Mouse (Mus musculus) myocyte (in vitro differentiated cells): ENCODE data around the gene Dnajc30. TPM values are rescaled to one million over a fixed set of nuclear protein-coding genes. Genes with fewer than 3 reads are reported as not detected.

Experiments used
- H3K27me3 ChIP-seq: one replicate; pipeline ENCODE4 v1.6.1; 2011; ENCODE audit not compliant: control insufficient read depth, insufficient read depth, insufficient read length
- H3K36me3 ChIP-seq: one replicate; pipeline ENCODE4 v1.6.1; 2011; ENCODE audit not compliant: control insufficient read depth, insufficient read depth
- H3K4me2 ChIP-seq: one replicate; pipeline ENCODE4 v1.6.1; 2011; ENCODE audit warnings: low read depth, control low read depth
- H3K4me3 ChIP-seq: one replicate; pipeline ENCODE4 v1.5.1; 2011; ENCODE audit warnings: mild to moderate bottlenecking, control low read depth, moderate library complexity
- H3K79me2 ChIP-seq: one replicate; pipeline ENCODE4 v1.6.1; 2011; ENCODE audit not compliant: control insufficient read depth, insufficient read depth
- H3ac ChIP-seq: one replicate; pipeline ENCODE4 v1.6.1; 2011; ENCODE audit not compliant: control insufficient read depth, insufficient read length
- CEBPB ChIP-seq: IDR thresholded peaks from 2 replicates; pipeline ENCODE4 v1.6.1; 2011; ENCODE audit warnings: mild to moderate bottlenecking, moderate library complexity; ENCODE audit not compliant: poor library complexity, insufficient read depth, severe bottlenecking
- E2F4 ChIP-seq: IDR thresholded peaks from one replicate; pipeline ENCODE4 v1.6.1; 2011; ENCODE audit warnings: mild to moderate bottlenecking, control low read depth, moderate library complexity; ENCODE audit not compliant: insufficient read depth
- MAX ChIP-seq: IDR thresholded peaks from one replicate; pipeline ENCODE4 v1.6.1; 2011; ENCODE audit warnings: low read depth, mild to moderate bottlenecking, control low read depth
- MYOD1 ChIP-seq, 3 experiments: IDR thresholded peaks; one replicate each; pipeline ENCODE4 v1.6.1; 2011; ENCODE audit warnings: control low read depth in 2 of 3, low read depth in 2 of 3, mild to moderate bottlenecking in 2 of 3, moderate library complexity in 1 of 3; ENCODE audit not compliant: insufficient read length in 2 of 3, control insufficient read depth in 1 of 3
- MYOG ChIP-seq, 3 experiments: IDR thresholded peaks; one replicate each; pipeline ENCODE4 v1.6.1; 2011; ENCODE audit warnings: control low read depth in 2 of 3, low read depth in 2 of 3, mild to moderate bottlenecking in 2 of 3; ENCODE audit not compliant: insufficient read length in 2 of 3, control insufficient read depth in 1 of 3, insufficient read depth in 1 of 3
- POLR2A ChIP-seq: IDR thresholded peaks from one replicate; pipeline ENCODE4 v1.6.1; 2011; ENCODE audit warnings: low read depth, mild to moderate bottlenecking, control low read depth, moderate library complexity; ENCODE audit not compliant: insufficient read length
- POLR2AphosphoS2 ChIP-seq: IDR thresholded peaks from one replicate; pipeline ENCODE4 v1.6.1; 2011; ENCODE audit warnings: low read depth, control low read depth; ENCODE audit not compliant: insufficient read length
- REST ChIP-seq: IDR thresholded peaks from one replicate; pipeline ENCODE4 v1.6.1; 2011; ENCODE audit warnings: mild to moderate bottlenecking, control low read depth, moderate library complexity; ENCODE audit not compliant: insufficient read depth, insufficient read length
- SRF ChIP-seq: IDR thresholded peaks from one replicate; pipeline ENCODE4 v1.6.1; 2011; ENCODE audit warnings: low read depth; ENCODE audit not compliant: control insufficient read depth, insufficient read length
- TCF12 ChIP-seq: IDR thresholded peaks from one replicate; pipeline ENCODE4 v1.6.1; 2011; ENCODE audit warnings: mild to moderate bottlenecking, control low read depth; ENCODE audit not compliant: poor library complexity, insufficient read depth, severe bottlenecking
- TCF3 ChIP-seq: IDR thresholded peaks from one replicate; pipeline ENCODE4 v1.6.1; 2011; ENCODE audit warnings: low read depth, control low read depth; ENCODE audit not compliant: insufficient read length
- USF1 ChIP-seq: IDR thresholded peaks from one replicate; pipeline ENCODE4 v1.6.1; 2011; ENCODE audit warnings: low read depth, mild to moderate bottlenecking, control low read depth, moderate library complexity
- polyA plus RNA-seq: library from polyadenylated mRNA; unstranded; fragments of >200 nt; fragmentation: generic; extraction: Trizol; gene quantifications from one replicate; pipeline ENCODE4 v1.2.1, GENCODE M21; 2012; ENCODE audit warnings: missing spikeins

Dnajc30 gene
- polyA plus RNA-seq, 1 experiment, result 31.6 TPM

DNA sequence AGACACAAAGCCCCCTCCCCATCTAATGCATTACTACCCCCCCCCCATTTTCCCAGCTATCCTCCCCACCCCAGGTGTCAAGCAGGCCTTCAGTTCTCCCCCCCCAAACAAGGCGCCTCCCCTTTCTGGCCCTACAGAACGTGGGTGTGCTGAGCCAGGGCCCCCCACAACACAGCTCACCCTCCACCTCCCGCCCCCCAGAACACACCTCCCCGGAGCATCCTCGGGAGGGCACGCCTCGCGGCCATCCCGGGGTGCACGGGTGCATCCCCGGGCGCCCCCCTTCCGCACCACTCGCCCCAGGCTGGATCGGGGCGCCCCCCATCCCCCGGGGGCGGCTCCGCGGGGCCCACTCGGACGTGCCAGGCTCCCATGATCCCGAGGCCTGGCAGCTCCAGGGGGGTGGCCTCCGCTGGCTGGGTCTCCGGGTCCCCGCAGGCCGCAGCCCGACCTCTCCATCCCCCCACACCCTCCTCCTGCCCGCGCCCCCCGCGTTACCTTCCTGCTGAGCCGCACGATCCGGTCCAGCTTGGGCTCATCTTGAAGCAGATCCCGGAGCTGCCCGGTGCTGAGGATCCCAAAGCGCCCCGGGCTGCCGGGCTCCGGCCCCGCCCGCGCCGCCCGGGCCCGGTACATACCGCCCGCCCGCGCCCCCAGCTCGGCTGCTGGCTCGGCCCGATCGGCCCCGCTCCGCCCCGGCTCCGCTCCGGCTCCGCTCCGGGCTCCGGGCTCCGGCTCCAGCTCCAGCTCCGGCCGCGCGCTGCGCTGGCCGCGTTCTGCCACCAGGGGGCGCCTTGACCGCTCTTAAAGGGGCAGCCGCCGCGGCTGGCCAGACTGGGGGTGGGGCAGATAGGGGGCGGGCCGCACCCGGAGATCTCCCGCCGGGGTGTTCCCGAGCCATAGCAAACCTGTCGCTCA, 13.8 kb downstream of the Dnajc30 start, which contains the start of gene Vps37d:
Gene Vps37d (minus strand): TSS at position 703 of the 918 bp plus-strand sequence.
- Histone ChIP-seq H3K4me3 (peak within 1 kb of the TSS; percentile 28), H3K4me2 (peak within 1 kb of the TSS; percentile 70), H3K27me3 (peaks cover 19% of the 10 kb centered on the region), H3K36me3 (no peaks in the 10 kb centered on the region), H3K79me2 (no peaks in the 10 kb centered on the region), H3ac (peak within 1 kb of the TSS; percentile 74)
- TF ChIP-seq MYOD1 (IDR thresholded peaks at IDR 0.05; ENCODE audit: control insufficient read depth in 1 of 3, insufficient read length in 2 of 3, low read depth in 2 of 3) (no peak), CEBPB (no peak), MAX (no peak), SRF (no peak), USF1 (no peak), POLR2A (no peak), E2F4 (no peak), TCF12 (no peak), MYOG (IDR thresholded peaks at IDR 0.05; ENCODE audit: control insufficient read depth in 1 of 3, insufficient read depth in 1 of 3, insufficient read length in 2 of 3, low read depth in 2 of 3) (no peak), TCF3 (no peak), REST (no peak), POLR2AphosphoS2 (no peak)

GRCm38 (mm10) chr5:135078482-135078810, 14.4 kb downstream of the Dnajc30 start:
- Histone ChIP-seq H3K36me3 (no peaks in the 10 kb centered on the region), H3K4me2 (peak overlapping the region; percentile 70), H3K27me3 (peaks cover 19% of the 10 kb centered on the region), H3K4me3 (peak overlapping the region; percentile 28), H3K79me2 (no peaks in the 10 kb centered on the region), H3ac (peak overlapping the region; percentile 74)
- TF ChIP-seq MYOD1 (IDR thresholded peaks at IDR 0.05; ENCODE audit: control insufficient read depth in 1 of 3, insufficient read length in 2 of 3, low read depth in 2 of 3) (no peak), REST (no peak), POLR2AphosphoS2 (no peak), MAX (no peak), USF1 (no peak), E2F4 (no peak), POLR2A (no peak), CEBPB (no peak), TCF12 (no peak), MYOG (IDR thresholded peaks at IDR 0.05; ENCODE audit: control insufficient read depth in 1 of 3, insufficient read depth in 1 of 3, insufficient read length in 2 of 3, low read depth in 2 of 3) (no peak), TCF3 (no peak), SRF (no peak)

DNA sequence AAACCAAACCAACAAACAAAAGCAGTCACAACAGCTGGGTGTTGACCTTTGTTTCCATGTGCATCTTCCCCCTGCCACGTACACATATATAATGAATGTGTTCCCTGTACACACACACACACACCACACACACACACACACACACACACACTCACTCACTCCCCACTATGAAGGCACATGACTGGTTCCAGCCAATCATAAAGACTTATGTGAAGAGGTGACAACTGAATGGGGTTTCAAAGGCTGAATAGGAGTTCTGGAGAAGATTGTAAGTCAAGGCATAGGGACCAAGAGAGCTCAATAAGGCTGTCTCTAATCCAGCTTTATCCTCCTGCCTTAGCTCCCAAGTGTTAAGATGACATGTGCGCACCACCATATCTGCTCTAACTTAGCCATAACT, 15.6 kb downstream of the Dnajc30 start:
- Histone ChIP-seq H3K36me3 (no peaks in the 10 kb centered on the region), H3K4me2 (no peak overlapping the region), H3ac (no peak overlapping the region), H3K27me3 (peaks cover 26% of the 10 kb centered on the region), H3K79me2 (no peaks in the 10 kb centered on the region), H3K4me3 (no peak overlapping the region)
- no peak for TF ChIP-seq TCF12
- no peak for TF ChIP-seq CEBPB
- no peak for TF ChIP-seq SRF
- TF ChIP-seq TCF3, result no peak
- TF ChIP-seq POLR2A, result no peak
- TF ChIP-seq POLR2AphosphoS2, result no peak
- no peak for TF ChIP-seq REST

- Histone ChIP-seq H3K27me3 (peaks cover 29% of the 10 kb centered on the region), H3K4me3 (no peak overlapping the region), H3K79me2 (no peaks in the 10 kb centered on the region), H3K4me2 (no peak overlapping the region), H3K36me3 (no peaks in the 10 kb centered on the region), H3ac (no peak overlapping the region)
- TF ChIP-seq SRF (no peak), USF1 (no peak)
Measured at GRCm38 (mm10) chr5:135080539-135080938, 16.5 kb downstream of the Dnajc30 start.

DNA sequence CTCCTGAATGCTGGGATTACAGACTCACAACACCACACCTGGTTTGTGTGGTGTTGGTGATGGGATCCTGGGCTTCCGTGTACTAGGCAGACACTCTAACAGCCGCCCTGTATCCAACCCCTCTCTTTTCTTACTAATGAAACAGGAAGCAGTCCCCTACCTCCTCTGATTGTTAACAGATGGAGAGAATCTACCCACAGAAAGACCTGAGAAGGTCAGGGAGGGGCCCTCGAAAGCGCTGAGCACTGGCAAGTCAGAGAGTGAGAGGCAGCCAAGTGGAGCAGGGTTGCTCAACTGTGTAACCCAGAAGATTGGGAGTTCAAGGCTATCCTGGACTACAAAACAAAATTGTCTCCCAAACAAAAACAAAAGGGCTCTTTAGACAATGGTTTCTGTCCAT, 22.9 kb downstream of the Dnajc30 start:
- Histone ChIP-seq H3K4me2 (no peak overlapping the region), H3K79me2 (no peaks in the 10 kb centered on the region), H3K36me3 (no peaks in the 10 kb centered on the region), H3ac (no peak overlapping the region), H3K4me3 (no peak overlapping the region), H3K27me3 (peaks cover 72% of the 10 kb centered on the region)
- TF ChIP-seq MAX (no peak), POLR2AphosphoS2 (no peak)
